Mouse (Mus musculus): ENCODE data around the gene Wnt5a. TPM values are rescaled to one million over a fixed set of nuclear protein-coding genes. Genes with fewer than 3 reads are reported as not detected.

The Wnt5a gene
- polyA plus RNA-seq, 1 experiment, result not detected

- WGBS, result 79% methylated on average over 6 of the region's 6 CpGs
- Histone ChIP-seq H3K4me3 (ENCODE audit: insufficient read depth, low read depth, low read length) (no peak overlapping the region), H3K4me1 (ENCODE audit: control insufficient read depth, insufficient read depth, low read length) (peaks cover 6% of the 10 kb centered on the region), H3K27ac (ENCODE audit: insufficient read depth, low read depth, low read length) (no peak overlapping the region)
- TF ChIP-seq CTCF (IDR thresholded peaks at IDR 0.05; ENCODE audit: insufficient read depth, low read depth, low read length) (no peak), POLR2A (IDR thresholded peaks at IDR 0.05; ENCODE audit: insufficient read depth, low read depth, low read length) (no peak)
Measured at GRCm38 (mm10) chr14:28515331-28515730, 10.8 kb downstream of the Wnt5a start.

GRCm38 (mm10) chr14:28517631-28518560 lies 13.3 kb downstream of the Wnt5a start:
- WGBS, result 84% methylated on average over 39 of the region's 39 CpGs
- Histone ChIP-seq H3K4me1 (ENCODE audit: control insufficient read depth, insufficient read depth, low read length) (no peaks in the 10 kb centered on the region; the same call in 1 of the 2 replicates), H3K27ac (ENCODE audit: insufficient read depth, low read depth, low read length) (no peak overlapping the region), H3K4me3 (ENCODE audit: insufficient read depth, low read depth, low read length) (no peak overlapping the region)
- TF ChIP-seq CTCF (IDR thresholded peaks at IDR 0.05; ENCODE audit: insufficient read depth, low read depth, low read length) (no peak), POLR2A (IDR thresholded peaks at IDR 0.05; ENCODE audit: insufficient read depth, low read depth, low read length) (no peak)

GRCm38 (mm10) chr14:28521106-28521505 lies 16.6 kb downstream of the Wnt5a start:
- 88% methylated on average over 1 of the region's 1 CpGs for WGBS
- no peak for TF ChIP-seq POLR2A (IDR thresholded peaks at IDR 0.05; ENCODE audit: insufficient read depth, low read depth, low read length)
- TF ChIP-seq CTCF (IDR thresholded peaks at IDR 0.05; ENCODE audit: insufficient read depth, low read depth, low read length), result no peak

GRCm38 (mm10) chr14:28522611-28523010 lies 18.1 kb downstream of the Wnt5a start:
- 90% methylated on average over 21 of the region's 21 CpGs for WGBS
- no peak overlapping the region for H3K4me3 ChIP-seq (ENCODE audit: insufficient read depth, low read depth, low read length)
- H3K4me1 ChIP-seq (ENCODE audit: control insufficient read depth, insufficient read depth, low read length), result no peaks in the 10 kb centered on the region
- no peak overlapping the region for H3K27ac ChIP-seq (ENCODE audit: insufficient read depth, low read depth, low read length)
- TF ChIP-seq CTCF (IDR thresholded peaks at IDR 0.05; ENCODE audit: insufficient read depth, low read depth, low read length) (no peak), POLR2A (IDR thresholded peaks at IDR 0.05; ENCODE audit: insufficient read depth, low read depth, low read length) (no peak)

More at GRCm38 (mm10) chr14:28521106-28521505, 16.6 kb downstream of the Wnt5a start:
- Histone ChIP-seq H3K27ac (ENCODE audit: insufficient read depth, low read depth, low read length) (no peak overlapping the region), H3K4me1 (ENCODE audit: control insufficient read depth, insufficient read depth, low read length) (no peaks in the 10 kb centered on the region), H3K4me3 (ENCODE audit: insufficient read depth, low read depth, low read length) (no peak overlapping the region)

- Histone ChIP-seq H3K4me1 (ENCODE audit: control insufficient read depth, insufficient read depth, low read length) (no peaks in the 10 kb centered on the region), H3K4me3 (ENCODE audit: insufficient read depth, low read depth, low read length) (no peak overlapping the region), H3K27ac (ENCODE audit: insufficient read depth, low read depth, low read length) (no peak overlapping the region)
- TF ChIP-seq CTCF (IDR thresholded peaks at IDR 0.05; ENCODE audit: insufficient read depth, low read depth, low read length) (no peak), POLR2A (IDR thresholded peaks at IDR 0.05; ENCODE audit: insufficient read depth, low read depth, low read length) (no peak)
- WGBS, result 80% methylated on average over 1 of the region's 1 CpGs
Measured at GRCm38 (mm10) chr14:28525566-28525965, 21.0 kb downstream of the Wnt5a start.

GRCm38 (mm10) chr14:28528151-28528685 lies 23.7 kb downstream of the Wnt5a start:
- WGBS, result 84% methylated on average over 2 of the region's 2 CpGs

GRCm38 (mm10) chr14:28531531-28531930 lies 27.0 kb downstream of the Wnt5a start:
- TF ChIP-seq POLR2A (IDR thresholded peaks at IDR 0.05; ENCODE audit: insufficient read depth, low read depth, low read length) (no peak), CTCF (IDR thresholded peaks at IDR 0.05; ENCODE audit: insufficient read depth, low read depth, low read length) (no peak)
- WGBS, result 68% methylated on average over 1 of the region's 1 CpGs
- Histone ChIP-seq H3K4me1 (ENCODE audit: control insufficient read depth, insufficient read depth, low read length) (peaks cover 6% of the 10 kb centered on the region), H3K27ac (ENCODE audit: insufficient read depth, low read depth, low read length) (no peak overlapping the region), H3K4me3 (ENCODE audit: insufficient read depth, low read depth, low read length) (no peak overlapping the region)

More at GRCm38 (mm10) chr14:28528151-28528685, 23.7 kb downstream of the Wnt5a start:
- Histone ChIP-seq H3K4me3 (ENCODE audit: insufficient read depth, low read depth, low read length) (no peak overlapping the region), H3K27ac (ENCODE audit: insufficient read depth, low read depth, low read length) (no peak overlapping the region), H3K4me1 (ENCODE audit: control insufficient read depth, insufficient read depth, low read length) (peaks cover 6% of the 10 kb centered on the region)
- TF ChIP-seq CTCF (IDR thresholded peaks at IDR 0.05; ENCODE audit: insufficient read depth, low read depth, low read length) (no peak), POLR2A (IDR thresholded peaks at IDR 0.05; ENCODE audit: insufficient read depth, low read depth, low read length) (no peak)

GRCm38 (mm10) chr14:28532943-28533342 lies 28.4 kb downstream of the Wnt5a start:
- Histone ChIP-seq H3K4me3 (ENCODE audit: insufficient read depth, low read depth, low read length) (no peak overlapping the region), H3K4me1 (ENCODE audit: control insufficient read depth, insufficient read depth, low read length) (peaks cover 6% of the 10 kb centered on the region), H3K27ac (ENCODE audit: insufficient read depth, low read depth, low read length) (no peak overlapping the region)
- TF ChIP-seq POLR2A (IDR thresholded peaks at IDR 0.05; ENCODE audit: insufficient read depth, low read depth, low read length) (no peak), CTCF (IDR thresholded peaks at IDR 0.05; ENCODE audit: insufficient read depth, low read depth, low read length) (no peak)
- WGBS, result 63% methylated on average over 11 of the region's 11 CpGs

GRCm38 (mm10) chr14:28533876-28534275 lies 29.3 kb downstream of the Wnt5a start:
- Histone ChIP-seq H3K27ac (ENCODE audit: insufficient read depth, low read depth, low read length) (no peak overlapping the region), H3K4me1 (ENCODE audit: control insufficient read depth, insufficient read depth, low read length) (peaks cover 6% of the 10 kb centered on the region), H3K4me3 (ENCODE audit: insufficient read depth, low read depth, low read length) (no peak overlapping the region)
- WGBS, result 92% methylated on average over 2 of the region's 2 CpGs
- TF ChIP-seq CTCF (IDR thresholded peaks at IDR 0.05; ENCODE audit: insufficient read depth, low read depth, low read length), result no peak
- no peak for TF ChIP-seq POLR2A (IDR thresholded peaks at IDR 0.05; ENCODE audit: insufficient read depth, low read depth, low read length)
